Mouse (Mus musculus): ENCODE data around the gene Fam174b. TPM values are rescaled to one million over a fixed set of nuclear protein-coding genes. Genes with fewer than 3 reads are reported as not detected.

Gene Fam174b
- polyA plus RNA-seq, 1 experiment from 2014 or later, result 26.3 TPM

Small RNA genes within 50 kb of the gene (microRNA-seq; reads per million reads assigned to microRNA genes)
- not detected for gene Mir7234

Other genes with a start within 250 kb of the Fam174b start
- 34.6 and 45.5 TPM in 2 replicates for gene Chd2, start 198.5 kb upstream of the Fam174b start, polyA plus RNA-seq (2015; fragmentation: Nextera tagmentation; extraction: Ambion mirVana)